Mouse (Mus musculus) hindbrain, embryonic 13.5 days (tissue): ENCODE measurements around the gene Fzd10. TPM values are rescaled to one million over a fixed set of nuclear protein-coding genes. Genes with fewer than 3 reads are reported as not detected.
A peak's percentile ranks its signal among the peaks of the same experiment; 100 is the strongest.

Experiments
- ATAC-seq: fragments of 200-750 bp; cut with Nextera tagmentation; 2 replicates; pipeline ENCODE4 v1.8.0; 2017; ENCODE audit warnings: moderate TSS enrichment; ENCODE audit not compliant: low FRiP score
- H3K27ac ChIP-seq: fragments of 300-500 bp; sonication (generic); 2 replicates; pipeline ENCODE4 v1.5.1; 2015; ENCODE audit warnings: inconsistent platforms, mild to moderate bottlenecking, moderate library complexity
- H3K27me3 ChIP-seq: fragments of 300-500 bp; sonication (generic); 2 replicates; pipeline ENCODE4 v1.6.1; 2015; ENCODE audit warnings: mild to moderate bottlenecking, inconsistent platforms
- H3K36me3 ChIP-seq: fragments of 300-500 bp; sonication (generic); 2 replicates; pipeline ENCODE4 v1.6.1; 2015; ENCODE audit warnings: mild to moderate bottlenecking, inconsistent platforms
- H3K4me1 ChIP-seq: fragments of 300-500 bp; sonication (generic); replicated peaks from 2 replicates; pipeline ENCODE4 v1.6.1; 2015; ENCODE audit warnings: inconsistent platforms
- H3K4me2 ChIP-seq: fragments of 300-500 bp; sonication (generic); 2 replicates; pipeline ENCODE4 v1.6.1; 2015; ENCODE audit warnings: inconsistent platforms, mild to moderate bottlenecking, moderate library complexity
- H3K4me3 ChIP-seq: fragments of 300-500 bp; sonication (generic); 2 replicates; pipeline ENCODE4 v1.5.1; 2015; ENCODE audit warnings: mild to moderate bottlenecking, inconsistent platforms
- H3K9ac ChIP-seq: fragments of 300-500 bp; sonication (generic); 2 replicates; pipeline ENCODE4 v1.6.1; 2015; ENCODE audit warnings: mild to moderate bottlenecking, inconsistent platforms
- H3K9me3 ChIP-seq: fragments of 300-500 bp; sonication (generic); 2 replicates; pipeline ENCODE4 v1.6.1; 2016; ENCODE audit warnings: inconsistent platforms
- WGBS: fragments of 180-500 bp; shearing (Covaris S2); methylation state at CpG from one replicate; pipeline ENCODE4 v1.1.7; 2015; 5-methylcytosine and 5-hydroxymethylcytosine counted together
- polyA plus RNA-seq: library from polyadenylated mRNA; unstranded; fragments of >200 nt; fragmentation: Nextera tagmentation; extraction: Ambion mirVana; gene quantifications from 2 replicates; pipeline ENCODE4 v1.2.1, GENCODE M21; 2015

Gene Fzd10
- polyA plus RNA-seq, 1 experiment from 2014 or later, result 8.1 TPM

- 62% methylated on average over 4 of the region's 4 CpGs for WGBS
- no peak overlapping the region for H3K4me3 ChIP-seq
- H3K27ac ChIP-seq, result no peak overlapping the region
- H3K9me3 ChIP-seq, result no peaks in the 10 kb centered on the region
- 0 out of 2 replicates have a peak, but pooled peaks cover 6% of the 10 kb centered on the region for H3K27me3 ChIP-seq
- H3K36me3 ChIP-seq, result no peaks in the 10 kb centered on the region
- no peak for ATAC-seq
- H3K9ac ChIP-seq, result no peak overlapping the region
- peaks cover 17% of the 10 kb centered on the region for H3K4me1 ChIP-seq
- H3K4me2 ChIP-seq, result no peak overlapping the region
Measured at GRCm38 (mm10) chr5:128580931-128581330, 19.7 kb upstream of the Fzd10 start.

GRCm38 (mm10) chr5:128581516-128581921 lies 19.1 kb upstream of the Fzd10 start:
- no peak for ATAC-seq
- no peaks in the 10 kb centered on the region for H3K36me3 ChIP-seq
- no peak overlapping the region; the same call in 1 of the 2 replicates for H3K9ac ChIP-seq
- no peak overlapping the region for H3K4me2 ChIP-seq
- no peak overlapping the region for H3K27ac ChIP-seq
- H3K9me3 ChIP-seq, result no peaks in the 10 kb centered on the region
- H3K4me3 ChIP-seq, result no peak overlapping the region
- WGBS, result 22% methylated on average over 8 of the region's 8 CpGs
- 0 out of 2 replicates have a peak, but pooled peaks cover 6% of the 10 kb centered on the region for H3K27me3 ChIP-seq
- H3K4me1 ChIP-seq, result peaks cover 12% of the 10 kb centered on the region

- Histone ChIP-seq H3K4me3 (no peak overlapping the region), H3K27me3 (no peaks in the 10 kb centered on the region), H3K4me1 (no peaks in the 10 kb centered on the region), H3K9me3 (no peaks in the 10 kb centered on the region), H3K9ac (no peak overlapping the region), H3K36me3 (no peaks in the 10 kb centered on the region), H3K4me2 (no peak overlapping the region), H3K27ac (no peak overlapping the region)
- 77% methylated on average over 1 of the region's 1 CpGs for WGBS
- no peak for ATAC-seq
Measured at GRCm38 (mm10) chr5:128589231-128589630, 11.4 kb upstream of the Fzd10 start.

- peaks cover 10% of the 10 kb centered on the region for H3K27me3 ChIP-seq
- no peak overlapping the region for H3K9ac ChIP-seq
- no peak overlapping the region for H3K4me3 ChIP-seq
- 86% methylated on average over 13 of the region's 13 CpGs for WGBS
- no peak for ATAC-seq
- H3K27ac ChIP-seq, result no peak overlapping the region
- no peak overlapping the region for H3K4me2 ChIP-seq
- H3K4me1 ChIP-seq, result peaks cover 20% of the 10 kb centered on the region
- no peaks in the 10 kb centered on the region for H3K9me3 ChIP-seq
- no peaks in the 10 kb centered on the region for H3K36me3 ChIP-seq
Measured at GRCm38 (mm10) chr5:128593446-128593845, 7.2 kb upstream of the Fzd10 start.

GRCm38 (mm10) chr5:128596813-128597212 lies 3.8 kb upstream of the Fzd10 start:
- Histone ChIP-seq H3K9me3 (no peaks in the 10 kb centered on the region), H3K4me2 (peak overlapping the region; percentile 92), H3K27me3 (peaks cover 27% of the 10 kb centered on the region), H3K36me3 (no peaks in the 10 kb centered on the region), H3K4me3 (peak overlapping the region; percentile 42), H3K27ac (peak overlapping the region; percentile 66), H3K9ac (peak overlapping the region; percentile 66), H3K4me1 (peaks cover 51% of the 10 kb centered on the region)
- 0 out of 2 replicates have a peak, but pooled peaks have one; percentile 18 for ATAC-seq
- 1% methylated on average over 20 of the region's 20 CpGs for WGBS

GRCm38 (mm10) chr5:128597381-128597780 lies 3.3 kb upstream of the Fzd10 start:
- H3K27ac ChIP-seq, result peak overlapping the region; percentile 66
- peak overlapping the region; percentile 92 for H3K4me2 ChIP-seq
- 10% methylated on average over 4 of the region's 4 CpGs for WGBS
- H3K9ac ChIP-seq, result peak overlapping the region; percentile 66; the same call in 1 of the 2 replicates
- ATAC-seq, result no peak
- peaks cover 57% of the 10 kb centered on the region for H3K4me1 ChIP-seq
- H3K36me3 ChIP-seq, result no peaks in the 10 kb centered on the region
- no peaks in the 10 kb centered on the region for H3K9me3 ChIP-seq
- peak overlapping the region; percentile 42 for H3K4me3 ChIP-seq
- peaks cover 32% of the 10 kb centered on the region for H3K27me3 ChIP-seq

GRCm38 (mm10) chr5:128598191-128598720 lies 2.4 kb upstream of the Fzd10 start:
- H3K9ac ChIP-seq, result no peak overlapping the region
- H3K27me3 ChIP-seq, result peaks cover 38% of the 10 kb centered on the region
- peak overlapping the region; percentile 68 for H3K4me3 ChIP-seq
- WGBS, result 1% methylated on average over 10 of the region's 10 CpGs
- peaks cover 61% of the 10 kb centered on the region for H3K4me1 ChIP-seq
- peak overlapping the region; percentile 85 for H3K27ac ChIP-seq
- peak overlapping the region; percentile 92 for H3K4me2 ChIP-seq
- no peaks in the 10 kb centered on the region for H3K36me3 ChIP-seq
- H3K9me3 ChIP-seq, result no peaks in the 10 kb centered on the region
- no peak for ATAC-seq

GRCm38 (mm10) chr5:128598760-128599364 lies 1.8 kb upstream of the Fzd10 start:
- Histone ChIP-seq H3K27ac (peak overlapping the region; percentile 85), H3K4me2 (peak overlapping the region; percentile 92), H3K9me3 (no peaks in the 10 kb centered on the region), H3K4me3 (peak overlapping the region; percentile 68), H3K36me3 (no peaks in the 10 kb centered on the region), H3K4me1 (peaks cover 64% of the 10 kb centered on the region), H3K27me3 (peaks cover 40% of the 10 kb centered on the region), H3K9ac (peak overlapping the region; percentile 78)
- no peak for ATAC-seq
- 1% methylated on average over 20 of the region's 20 CpGs for WGBS

- Histone ChIP-seq H3K9ac (peak overlapping the region; percentile 78), H3K36me3 (no peaks in the 10 kb centered on the region), H3K27me3 (peaks cover 40% of the 10 kb centered on the region), H3K4me3 (peak overlapping the region; percentile 68), H3K4me1 (peaks cover 64% of the 10 kb centered on the region), H3K9me3 (no peaks in the 10 kb centered on the region), H3K4me2 (peak overlapping the region; percentile 92), H3K27ac (peak overlapping the region; percentile 85)
- peak; percentile 9; the same call in 1 of the 2 replicates for ATAC-seq
- WGBS, result under 1% methylated on average over 28 of the region's 28 CpGs
Measured at GRCm38 (mm10) chr5:128599365-128600071, 1.1 kb upstream of the Fzd10 start.

- no peaks in the 10 kb centered on the region for H3K9me3 ChIP-seq
- peak overlapping the region; percentile 78 for H3K9ac ChIP-seq
- peak overlapping the region; percentile 68 for H3K4me3 ChIP-seq
- ATAC-seq, result 0 out of 2 replicates have a peak, but pooled peaks have one; percentile 12
- peak overlapping the region; percentile 85 for H3K27ac ChIP-seq
- no peaks in the 10 kb centered on the region for H3K36me3 ChIP-seq
- under 1% methylated on average over 87 of the region's 87 CpGs for WGBS
- H3K4me1 ChIP-seq, result peaks cover 63% of the 10 kb centered on the region
- peaks cover 47% of the 10 kb centered on the region for H3K27me3 ChIP-seq
- peak overlapping the region; percentile 92 for H3K4me2 ChIP-seq
Measured at GRCm38 (mm10) chr5:128601036-128602019, 684 bp downstream of the Fzd10 start.

GRCm38 (mm10) chr5:128603693-128604092 lies 3.0 kb downstream of the Fzd10 start:
- WGBS, result 33% methylated on average over 1 of the region's 1 CpGs
- Histone ChIP-seq H3K4me2 (peak overlapping the region; percentile 92), H3K36me3 (no peaks in the 10 kb centered on the region), H3K4me1 (peaks cover 61% of the 10 kb centered on the region), H3K27me3 (peaks cover 37% of the 10 kb centered on the region), H3K9me3 (no peaks in the 10 kb centered on the region), H3K27ac (no peak overlapping the region), H3K4me3 (peak overlapping the region; percentile 68), H3K9ac (no peak overlapping the region)
- no peak for ATAC-seq
